Mouse (Mus musculus) mammary gland, adult 2 months (tissue): Measurements from ENCODE around the gene Spats2. TPM values are rescaled to one million over a fixed set of nuclear protein-coding genes. Genes with fewer than 3 reads are reported as not detected.

Experiments
- polyA plus RNA-seq: library from polyadenylated mRNA; depleted of rRNA; stranded (reverse); fragments of >200 nt; gene quantifications from 2 replicates; pipeline ENCODE4 v1.2.3, GENCODE M21; 2012; ENCODE audit warnings: low replicate concordance; rRNA removed

Gene Spats2
- polyA plus RNA-seq, result 5.8 and 6.3 TPM in 2 replicates

GRCm38 (mm10) chr15:99125711-99126080, at the start of gene Spats2:
Gene Spats2, plus strand, starts transcription at chr15:99125916.

GRCm38 (mm10) chr15:99087253-99088075, 38.3 kb upstream of the Spats2 start, which contains the start of gene C1ql4:
Gene C1ql4, minus strand, starts transcription at chr15:99087817.

GRCm38 (mm10) chr15:99092870-99093269, 32.8 kb upstream of the Spats2 start, which contains the start of gene Dnajc22:
Gene Dnajc22, plus strand, starts transcription at chr15:99093170.

GRCm38 (mm10) chr15:99224208-99224911, 98.6 kb downstream of the Spats2 start, which contains the start of gene Kcnh3:
Gene Kcnh3, plus strand, starts transcription at chr15:99224861.

GRCm38 (mm10) chr15:99251626-99252380, 126.1 kb downstream of the Spats2 start, which contains the start of gene Mcrs1:
Gene Mcrs1, minus strand, starts transcription at chr15:99251961.

Other genes with a start within 250 kb of the Spats2 start
- 4.1 and 6.9 TPM in 2 replicates for gene Rhebl1, start 231.4 kb upstream of the Spats2 start, polyA plus RNA-seq
- 2.5 TPM in 2 replicates for gene Dhh, start 227.4 kb upstream of the Spats2 start, polyA plus RNA-seq
- gene Lmbr1l, start 207.7 kb upstream of the Spats2 start, polyA plus RNA-seq, result 53.7 and 143 TPM in 2 replicates
- gene Tuba1b, start 191.4 kb upstream of the Spats2 start, polyA plus RNA-seq, result 1,283 and 1,704 TPM in 2 replicates
- 83.8 and 253 TPM in 2 replicates for gene Gm49450, start 172.4 kb upstream of the Spats2 start, polyA plus RNA-seq
- gene Tuba1a, start 172.2 kb upstream of the Spats2 start, polyA plus RNA-seq, result 525 and 719 TPM in 2 replicates
- gene Tuba1c, start 96.0 kb upstream of the Spats2 start, polyA plus RNA-seq, result 112 and 139 TPM in 2 replicates
- gene Prph, start 70.7 kb upstream of the Spats2 start, polyA plus RNA-seq, result 0.43 and 0.81 TPM in 2 replicates
- 2.3 and 3.3 TPM in 2 replicates for gene Troap, start 51.3 kb upstream of the Spats2 start, polyA plus RNA-seq
- gene C1ql4, start 38.1 kb upstream of the Spats2 start, polyA plus RNA-seq, result not detected in 2 replicates
- gene Dnajc22, start 32.7 kb upstream of the Spats2 start, polyA plus RNA-seq, result 0.66 and 0.68 TPM in 2 replicates
- gene Kcnh3, start 98.9 kb downstream of the Spats2 start, polyA plus RNA-seq, result 1.1 and 2.6 TPM in 2 replicates
- gene Mcrs1, start 126.0 kb downstream of the Spats2 start, polyA plus RNA-seq, result 60.9 and 70.7 TPM in 2 replicates
- 73.1 and 85.5 TPM in 2 replicates for gene Prpf40b, start 169.2 kb downstream of the Spats2 start, polyA plus RNA-seq
- gene Fam186b, start 170.0 kb downstream of the Spats2 start, polyA plus RNA-seq, result 0.07 TPM in 1 of 2 replicates, not detected in the other
- gene Fmnl3, start 244.6 kb downstream of the Spats2 start, polyA plus RNA-seq, result 26.5 and 31.2 TPM in 2 replicates